Mouse (Mus musculus) CH12.LX (cell line): ENCODE results near the gene Zfp609. TPM values are rescaled to one million over a fixed set of nuclear protein-coding genes. Genes with fewer than 3 reads are reported as not detected.

Experiments
- DNase-seq: peaks from one replicate; pipeline ENCODE4 v3.0.0-alpha.2; 2013; ENCODE audit errors: extremely low read depth
- H3K27ac ChIP-seq: 2 replicates; pipeline ENCODE4 v1.5.1; 2012; ENCODE audit warnings: low read depth, mild to moderate bottlenecking, control low read depth, moderate library complexity; ENCODE audit not compliant: insufficient read depth
- H3K27me3 ChIP-seq: replicated peaks from 2 replicates; pipeline ENCODE3; 2012; ENCODE audit warnings: inconsistent platforms
- H3K36me3 ChIP-seq, 2 experiments: replicated peaks in 1 of 2; 2 replicates each; pipeline versions ENCODE3 to v1.6.1; 2012; ENCODE audit warnings: inconsistent platforms in 1 of 2, low read length in 1 of 2, mild to moderate bottlenecking in 1 of 2, mixed read lengths in 1 of 2, moderate library complexity in 1 of 2; ENCODE audit not compliant: control insufficient read depth in 1 of 2, insufficient read depth in 1 of 2
- H3K4me1 ChIP-seq, 2 experiments: 2 replicates each; pipeline ENCODE4 v1.6.1; 2012; ENCODE audit warnings: inconsistent platforms in 1 of 2, moderate library complexity in 1 of 2; ENCODE audit not compliant: insufficient read depth in 2 of 2, control insufficient read depth in 1 of 2
- H3K4me2 ChIP-seq: 2 replicates; pipeline ENCODE4 v1.6.1; 2012; ENCODE audit warnings: low read depth, mild to moderate bottlenecking, control low read depth; ENCODE audit not compliant: poor library complexity, insufficient read depth, severe bottlenecking
- H3K4me3 ChIP-seq, 3 experiments: fragments of 150-350 bp in 1 of 3; sonication (generic) in 1 of 3; replicated peaks in 1 of 3; 2 replicates each; pipeline versions ENCODE3 to v1.5.1; 2011 to 2012; ENCODE audit warnings: low read depth in 2 of 3, low read length in 2 of 3, mild to moderate bottlenecking in 2 of 3, moderate library complexity in 2 of 3, control low read depth in 1 of 3, improper control_type of control experiment in 1 of 3, inconsistent platforms in 1 of 3, mixed read lengths in 1 of 3; ENCODE audit not compliant: poor library complexity in 1 of 3
- H3K79me2 ChIP-seq: replicated peaks from 2 replicates; pipeline ENCODE4 v1.6.1; 2012; ENCODE audit warnings: mild to moderate bottlenecking, moderate library complexity; ENCODE audit not compliant: control insufficient read depth, poor library complexity, insufficient read depth, severe bottlenecking; ENCODE audit errors: extremely low read depth
- H3K9ac ChIP-seq: 2 replicates; pipeline ENCODE4 v1.6.1; 2012; ENCODE audit warnings: low read depth, mild to moderate bottlenecking, control low read depth, moderate library complexity; ENCODE audit not compliant: insufficient read depth
- H3K9me3 ChIP-seq: replicated peaks from 2 replicates; pipeline ENCODE3; 2012; ENCODE audit warnings: low read length, inconsistent platforms, mixed read lengths
- BHLHE40 ChIP-seq: IDR thresholded peaks from 2 replicates; pipeline ENCODE4 v1.6.1; 2011; ENCODE audit warnings: mild to moderate bottlenecking, low read depth, low read length, improper control_type of control experiment
- CHD1 ChIP-seq: IDR thresholded peaks from 2 replicates; pipeline ENCODE4 v1.6.1; 2012; ENCODE audit warnings: low read depth, low read length, improper control_type of control experiment, inconsistent platforms
- CHD2 ChIP-seq: IDR thresholded peaks from 2 replicates; pipeline ENCODE4 v1.6.1; 2011; ENCODE audit warnings: low read length, improper control_type of control experiment
- E2F4 ChIP-seq: IDR thresholded peaks from 2 replicates; pipeline ENCODE4 v1.6.1; 2011; ENCODE audit warnings: low read depth, low read length, improper control_type of control experiment; ENCODE audit not compliant: insufficient replicate concordance
- ELF1 ChIP-seq: IDR thresholded peaks from 2 replicates; pipeline ENCODE4 v1.6.1; 2014; ENCODE audit warnings: low read depth, mild to moderate bottlenecking, inconsistent platforms, low read length, improper control_type of control experiment
- EP300 ChIP-seq: IDR thresholded peaks from 2 replicates; pipeline ENCODE4 v1.6.1; 2011; ENCODE audit warnings: low read length, improper control_type of control experiment
- ETS1 ChIP-seq: conservative IDR thresholded peaks from 2 replicates; pipeline ENCODE4 v1.6.1; 2012; ENCODE audit warnings: low read depth, mild to moderate bottlenecking, inconsistent platforms, low read length, improper control_type of control experiment, moderate library complexity
- IRF4 ChIP-seq: IDR thresholded peaks from 2 replicates; pipeline ENCODE4 v1.6.1; 2014; ENCODE audit warnings: low read depth, mild to moderate bottlenecking, inconsistent platforms, low read length, improper control_type of control experiment
- JUN ChIP-seq: IDR thresholded peaks from 2 replicates; pipeline ENCODE4 v1.6.1; 2011; ENCODE audit warnings: low read depth, mild to moderate bottlenecking, low read length, improper control_type of control experiment, moderate library complexity; ENCODE audit not compliant: insufficient read depth
- KAT2A ChIP-seq: IDR thresholded peaks from 2 replicates; pipeline ENCODE4 v1.6.1; 2012; ENCODE audit warnings: low read length, improper control_type of control experiment, inconsistent platforms; ENCODE audit not compliant: insufficient replicate concordance
- MAFK ChIP-seq: IDR thresholded peaks from 2 replicates; pipeline ENCODE4 v1.6.1; 2011; ENCODE audit warnings: low read length, improper control_type of control experiment; ENCODE audit not compliant: insufficient replicate concordance
- MEF2A ChIP-seq: IDR thresholded peaks from 2 replicates; pipeline ENCODE4 v1.6.1; 2014; ENCODE audit warnings: low read depth, mild to moderate bottlenecking, inconsistent platforms, low read length, improper control_type of control experiment, borderline replicate concordance
- NELFE ChIP-seq: IDR thresholded peaks from 2 replicates; pipeline ENCODE4 v1.6.1; 2011; ENCODE audit warnings: low read depth, low read length, improper control_type of control experiment
- POLR2A ChIP-seq: IDR thresholded peaks from 2 replicates; pipeline ENCODE4 v1.6.1; 2011; ENCODE audit warnings: low read depth, mild to moderate bottlenecking, improper control_type of control experiment, low read length
- POLR2AphosphoS2 ChIP-seq: IDR thresholded peaks from 2 replicates; pipeline ENCODE4 v1.6.1; 2011; ENCODE audit warnings: low read depth, low read length, improper control_type of control experiment
- RAD21 ChIP-seq: IDR thresholded peaks from 2 replicates; pipeline ENCODE4 v1.6.1; 2011; ENCODE audit warnings: low read depth, mild to moderate bottlenecking, low read length, improper control_type of control experiment, moderate library complexity
- SIN3A ChIP-seq: IDR thresholded peaks from 2 replicates; pipeline ENCODE4 v1.6.1; 2012; ENCODE audit warnings: low read length, improper control_type of control experiment, inconsistent platforms
- SMC3 ChIP-seq: IDR thresholded peaks from 2 replicates; pipeline ENCODE4 v1.6.1; 2011; ENCODE audit warnings: low read depth, low read length, improper control_type of control experiment
- TCF12 ChIP-seq: IDR thresholded peaks from 2 replicates; pipeline ENCODE4 v1.6.1; 2014; ENCODE audit warnings: low read depth, mild to moderate bottlenecking, inconsistent platforms, low read length, improper control_type of control experiment
- UBTF ChIP-seq: IDR thresholded peaks from 2 replicates; pipeline ENCODE4 v1.6.1; 2012; ENCODE audit warnings: low read depth, mild to moderate bottlenecking, inconsistent platforms, low read length, improper control_type of control experiment, moderate library complexity
- USF1 ChIP-seq: IDR thresholded peaks from 2 replicates; pipeline ENCODE4 v1.6.1; 2014; ENCODE audit warnings: low read depth, mild to moderate bottlenecking, inconsistent platforms, low read length, improper control_type of control experiment
- USF2 ChIP-seq: conservative IDR thresholded peaks from 2 replicates; pipeline ENCODE4 v1.6.1; 2011; ENCODE audit warnings: low read depth, low read length, improper control_type of control experiment
- ZC3H11A ChIP-seq: IDR thresholded peaks from 2 replicates; pipeline ENCODE4 v1.6.1; 2012; ENCODE audit warnings: low read depth, mild to moderate bottlenecking, inconsistent platforms, low read length, improper control_type of control experiment
- ZKSCAN1 ChIP-seq: IDR thresholded peaks from 2 replicates; pipeline ENCODE4 v1.6.1; 2012; ENCODE audit warnings: low read depth, inconsistent platforms, low read length, improper control_type of control experiment, borderline replicate concordance
- ZMIZ1 ChIP-seq: IDR thresholded peaks from 2 replicates; pipeline ENCODE4 v1.6.1; 2012; ENCODE audit warnings: low read depth, mild to moderate bottlenecking, inconsistent platforms, low read length, improper control_type of control experiment
- ZNF384 ChIP-seq: IDR thresholded peaks from 2 replicates; pipeline ENCODE4 v1.6.1; 2012; ENCODE audit warnings: low read depth, low read length, improper control_type of control experiment, inconsistent platforms
- dilution Hi-C: fragments of 300-500 bp; cut with MboI; formaldehyde crosslinking; loops from 2 replicates; pipeline ENCODE4 v1.14.3; 2020; ENCODE audit warnings: low sequenced_read_pairs; ENCODE audit not compliant: extremely low pct_unique_long_range_greater_than_20kb, extremely low pct_ligation_motif_present
- in situ Hi-C: fragments of 300-500 bp; cut with MboI; formaldehyde crosslinking; loops from 3 replicates; pipeline ENCODE4 v1.14.3; 2019; ENCODE audit warnings: low sequenced_read_pairs, low pct_ligation_motif_present, low pct_unique_long_range_greater_than_20kb, mixed read lengths
- polyA plus RNA-seq: library from polyadenylated mRNA; unstranded; fragments of >175 nt; gene quantifications from 2 replicates; pipeline ENCODE4 v1.2.1, GENCODE M21; 2012; ENCODE audit warnings: low read depth; ENCODE audit not compliant: insufficient read length
- total RNA-seq, 2 experiments: library from RNA; depleted of rRNA; stranded (reverse); fragments of 300-350 nt in 1 of 2; fragments of >200 nt in 1 of 2; gene quantifications; 2 replicates each; pipeline ENCODE4 v1.2.3; 2012 to 2014

Zfp609 gene
- total and polyA plus RNA-seq, 3 experiments = 1.2 to 15.4 (median 3.2) TPM

- H3K79me2 ChIP-seq = peaks cover 4% of the 10 kb centered on the region
- H3K4me2 ChIP-seq = no peak overlapping the region
- in situ Hi-C loops (no loop called here), dilution Hi-C loops (no loop called here)
- peaks cover 4 to 56% of the 10 kb centered on the region in 2 experiments for H3K36me3 ChIP-seq
- H3K9me3 ChIP-seq = no peaks in the 10 kb centered on the region
- H3K4me1 ChIP-seq = peaks cover 0 to 55% of the 10 kb centered on the region in 2 experiments; a peak in 2 of 4 replicates
- H3K27ac ChIP-seq = no peak overlapping the region
- no peak overlapping the region for H3K9ac ChIP-seq
- DNase-seq = no peak
- no peaks in the 10 kb centered on the region for H3K27me3 ChIP-seq
- TF ChIP-seq ZKSCAN1 (no peak), SIN3A (no peak), NELFE (no peak), IRF4 (no peak), ETS1 (no peak), TCF12 (no peak), MAFK (no peak), ZC3H11A (no peak), POLR2AphosphoS2 (no peak), RAD21 (no peak), ELF1 (no peak), SMC3 (no peak), KAT2A (no peak), ZMIZ1 (no peak), EP300 (no peak), JUN (no peak)
- no peak overlapping the region for H3K4me3 ChIP-seq
Observed at GRCm38 (mm10) chr9:65682183-65682582, 145.2 kb downstream of the Zfp609 start.

- Histone ChIP-seq H3K36me3 (peaks cover 4 to 52% of the 10 kb centered on the region in 2 experiments), H3K27me3 (no peaks in the 10 kb centered on the region), H3K4me2 (no peak overlapping the region), H3K79me2 (peaks cover 6% of the 10 kb centered on the region), H3K4me1 (peaks cover 0 to 57% of the 10 kb centered on the region in 2 experiments; a peak in 2 of 4 replicates), H3K9me3 (no peaks in the 10 kb centered on the region), H3K9ac (no peak overlapping the region), H3K27ac (no peak overlapping the region), H3K4me3 (no peak overlapping the region)
- in situ Hi-C loops = no loop called here
- DNase-seq = no peak
- dilution Hi-C loops = no loop called here
- no peak for TF ChIP-seq ZNF384
- no peak for TF ChIP-seq EP300
- no peak for TF ChIP-seq UBTF
- no peak for TF ChIP-seq KAT2A
- no peak for TF ChIP-seq ETS1
- no peak for TF ChIP-seq USF2
- no peak for TF ChIP-seq TCF12
- no peak for TF ChIP-seq E2F4
- no peak for TF ChIP-seq CHD2
- no peak for TF ChIP-seq MEF2A
- TF ChIP-seq RAD21 = no peak
- no peak for TF ChIP-seq USF1
- TF ChIP-seq BHLHE40 = no peak
- TF ChIP-seq IRF4 = no peak
- no peak for TF ChIP-seq CHD1
- no peak for TF ChIP-seq ZKSCAN1
- no peak for TF ChIP-seq POLR2A
Observed at GRCm38 (mm10) chr9:65681634-65681940, 145.8 kb downstream of the Zfp609 start.
